Mouse (Mus musculus) hindbrain, embryonic 13.5 days (tissue): Measurements from ENCODE around the gene Lyve1. TPM values are rescaled to one million over a fixed set of nuclear protein-coding genes. Genes with fewer than 3 reads are reported as not detected.

Experiments
- ATAC-seq: fragments of 200-750 bp; cut with Nextera tagmentation; 2 replicates; pipeline ENCODE4 v1.8.0; 2017; ENCODE audit warnings: moderate TSS enrichment; ENCODE audit not compliant: low FRiP score
- H3K27ac ChIP-seq: fragments of 300-500 bp; sonication (generic); 2 replicates; pipeline ENCODE4 v1.5.1; 2015; ENCODE audit warnings: inconsistent platforms, mild to moderate bottlenecking, moderate library complexity
- H3K27me3 ChIP-seq: fragments of 300-500 bp; sonication (generic); 2 replicates; pipeline ENCODE4 v1.6.1; 2015; ENCODE audit warnings: mild to moderate bottlenecking, inconsistent platforms
- H3K36me3 ChIP-seq: fragments of 300-500 bp; sonication (generic); 2 replicates; pipeline ENCODE4 v1.6.1; 2015; ENCODE audit warnings: mild to moderate bottlenecking, inconsistent platforms
- H3K4me1 ChIP-seq: fragments of 300-500 bp; sonication (generic); replicated peaks from 2 replicates; pipeline ENCODE4 v1.6.1; 2015; ENCODE audit warnings: inconsistent platforms
- H3K4me2 ChIP-seq: fragments of 300-500 bp; sonication (generic); 2 replicates; pipeline ENCODE4 v1.6.1; 2015; ENCODE audit warnings: inconsistent platforms, mild to moderate bottlenecking, moderate library complexity
- H3K4me3 ChIP-seq: fragments of 300-500 bp; sonication (generic); 2 replicates; pipeline ENCODE4 v1.5.1; 2015; ENCODE audit warnings: mild to moderate bottlenecking, inconsistent platforms
- H3K9ac ChIP-seq: fragments of 300-500 bp; sonication (generic); 2 replicates; pipeline ENCODE4 v1.6.1; 2015; ENCODE audit warnings: mild to moderate bottlenecking, inconsistent platforms
- H3K9me3 ChIP-seq: fragments of 300-500 bp; sonication (generic); 2 replicates; pipeline ENCODE4 v1.6.1; 2016; ENCODE audit warnings: inconsistent platforms
- WGBS: fragments of 180-500 bp; shearing (Covaris S2); methylation state at CpG from one replicate; pipeline ENCODE4 v1.1.7; 2015; 5-methylcytosine and 5-hydroxymethylcytosine counted together
- polyA plus RNA-seq: library from polyadenylated mRNA; unstranded; fragments of >200 nt; fragmentation: Nextera tagmentation; extraction: Ambion mirVana; gene quantifications from 2 replicates; pipeline ENCODE4 v1.2.1, GENCODE M21; 2015

The Lyve1 gene
- polyA plus RNA-seq, 1 experiment from 2014 or later = 6.9 TPM

GRCm38 (mm10) chr7:110876965-110877364, 13.9 kb upstream of the Lyve1 start:
- H3K4me3 ChIP-seq = no peak overlapping the region
- no peaks in the 10 kb centered on the region for H3K9me3 ChIP-seq
- WGBS = 87% methylated on average over 4 of the region's 4 CpGs
- H3K4me1 ChIP-seq = no peaks in the 10 kb centered on the region
- H3K4me2 ChIP-seq = no peak overlapping the region
- no peaks in the 10 kb centered on the region for H3K27me3 ChIP-seq
- no peak for ATAC-seq
- no peak overlapping the region for H3K9ac ChIP-seq
- no peak overlapping the region for H3K27ac ChIP-seq
- no peaks in the 10 kb centered on the region for H3K36me3 ChIP-seq

- Histone ChIP-seq H3K4me1 (0 out of 2 replicates have a peak, but pooled peaks cover 4% of the 10 kb centered on the region), H3K9me3 (no peaks in the 10 kb centered on the region), H3K9ac (no peak overlapping the region), H3K4me2 (no peak overlapping the region), H3K36me3 (no peaks in the 10 kb centered on the region), H3K27me3 (no peaks in the 10 kb centered on the region), H3K27ac (no peak overlapping the region), H3K4me3 (no peak overlapping the region)
- WGBS = 79% methylated on average over 5 of the region's 5 CpGs
- no peak for ATAC-seq
Observed at GRCm38 (mm10) chr7:110868807-110869206, 5.8 kb upstream of the Lyve1 start.

- no peaks in the 10 kb centered on the region for H3K36me3 ChIP-seq
Observed at GRCm38 (mm10) chr7:110867116-110867515, 4.1 kb upstream of the Lyve1 start.

GRCm38 (mm10) chr7:110866021-110866420, 3.0 kb upstream of the Lyve1 start:
- Histone ChIP-seq H3K27me3 (no peaks in the 10 kb centered on the region), H3K27ac (no peak overlapping the region), H3K4me3 (no peak overlapping the region), H3K9ac (no peak overlapping the region), H3K4me1 (peaks cover 4% of the 10 kb centered on the region; the same call in 1 of the 2 replicates), H3K9me3 (no peaks in the 10 kb centered on the region), H3K4me2 (no peak overlapping the region), H3K36me3 (no peaks in the 10 kb centered on the region)
- no peak for ATAC-seq
- 95% methylated on average over 3 of the region's 3 CpGs for WGBS

More at GRCm38 (mm10) chr7:110867116-110867515, 4.1 kb upstream of the Lyve1 start:
- Histone ChIP-seq H3K4me1 (peaks cover 4% of the 10 kb centered on the region; the same call in 1 of the 2 replicates), H3K4me2 (no peak overlapping the region), H3K9ac (no peak overlapping the region), H3K27ac (no peak overlapping the region), H3K4me3 (no peak overlapping the region), H3K27me3 (no peaks in the 10 kb centered on the region), H3K9me3 (no peaks in the 10 kb centered on the region)
- WGBS = 89% methylated on average over 6 of the region's 6 CpGs
- ATAC-seq = no peak

GRCm38 (mm10) chr7:110865570-110865969, 2.5 kb upstream of the Lyve1 start:
- ATAC-seq = no peak
- Histone ChIP-seq H3K9ac (no peak overlapping the region), H3K4me3 (no peak overlapping the region), H3K4me2 (no peak overlapping the region), H3K27me3 (no peaks in the 10 kb centered on the region), H3K4me1 (peaks cover 4% of the 10 kb centered on the region; the same call in 1 of the 2 replicates), H3K9me3 (no peaks in the 10 kb centered on the region), H3K36me3 (no peaks in the 10 kb centered on the region), H3K27ac (no peak overlapping the region)
- 90% methylated on average over 6 of the region's 6 CpGs for WGBS

- H3K9ac ChIP-seq = no peak overlapping the region
- no peaks in the 10 kb centered on the region for H3K36me3 ChIP-seq
- no peak overlapping the region for H3K4me3 ChIP-seq
- no peak overlapping the region for H3K4me2 ChIP-seq
- no peak overlapping the region for H3K27ac ChIP-seq
- 56% methylated on average over 10 of the region's 10 CpGs for WGBS
- peaks cover 4% of the 10 kb centered on the region; the same call in 1 of the 2 replicates for H3K4me1 ChIP-seq
- ATAC-seq = no peak
- no peaks in the 10 kb centered on the region for H3K27me3 ChIP-seq
- no peaks in the 10 kb centered on the region for H3K9me3 ChIP-seq
Observed at GRCm38 (mm10) chr7:110865038-110865437, 2.0 kb upstream of the Lyve1 start.

- WGBS = 83% methylated on average over 5 of the region's 5 CpGs
- Histone ChIP-seq H3K4me1 (peaks cover 3% of the 10 kb centered on the region; the same call in 1 of the 2 replicates), H3K27ac (no peak overlapping the region)
Observed at GRCm38 (mm10) chr7:110860129-110860528, 2.9 kb downstream of the Lyve1 start.

GRCm38 (mm10) chr7:110855604-110856003, 7.4 kb downstream of the Lyve1 start:
- Histone ChIP-seq H3K36me3 (no peaks in the 10 kb centered on the region), H3K4me3 (no peak overlapping the region), H3K4me2 (no peak overlapping the region), H3K9me3 (no peaks in the 10 kb centered on the region), H3K27ac (no peak overlapping the region), H3K9ac (no peak overlapping the region), H3K27me3 (0 out of 2 replicates have a peak, but pooled peaks cover 2% of the 10 kb centered on the region), H3K4me1 (0 out of 2 replicates have a peak, but pooled peaks cover 4% of the 10 kb centered on the region)
- 67% methylated on average over 1 of the region's 1 CpGs for WGBS
- no peak for ATAC-seq

More at GRCm38 (mm10) chr7:110860129-110860528, 2.9 kb downstream of the Lyve1 start:
- H3K4me2 ChIP-seq = no peak overlapping the region
- no peaks in the 10 kb centered on the region for H3K36me3 ChIP-seq
- 0 out of 2 replicates have a peak, but pooled peaks cover 2% of the 10 kb centered on the region for H3K27me3 ChIP-seq
- no peak overlapping the region for H3K9ac ChIP-seq
- H3K9me3 ChIP-seq = no peaks in the 10 kb centered on the region
- no peak for ATAC-seq
- H3K4me3 ChIP-seq = no peak overlapping the region

- H3K4me1 ChIP-seq = 0 out of 2 replicates have a peak, but pooled peaks cover 4% of the 10 kb centered on the region
- H3K27ac ChIP-seq = no peak overlapping the region
- H3K9ac ChIP-seq = no peak overlapping the region
- 82% methylated on average over 8 of the region's 8 CpGs for WGBS
- H3K4me3 ChIP-seq = no peak overlapping the region
- H3K36me3 ChIP-seq = no peaks in the 10 kb centered on the region
- no peak overlapping the region for H3K4me2 ChIP-seq
- no peak for ATAC-seq
- no peaks in the 10 kb centered on the region for H3K9me3 ChIP-seq
- H3K27me3 ChIP-seq = 0 out of 2 replicates have a peak, but pooled peaks cover 2% of the 10 kb centered on the region
Observed at GRCm38 (mm10) chr7:110854927-110855546, 8.0 kb downstream of the Lyve1 start.

GRCm38 (mm10) chr7:110854519-110854918, 8.5 kb downstream of the Lyve1 start:
- Histone ChIP-seq H3K27ac (no peak overlapping the region), H3K36me3 (no peaks in the 10 kb centered on the region), H3K9me3 (no peaks in the 10 kb centered on the region), H3K27me3 (0 out of 2 replicates have a peak, but pooled peaks cover 2% of the 10 kb centered on the region), H3K4me1 (0 out of 2 replicates have a peak, but pooled peaks cover 4% of the 10 kb centered on the region), H3K9ac (no peak overlapping the region), H3K4me2 (no peak overlapping the region), H3K4me3 (no peak overlapping the region)
- ATAC-seq = no peak
- WGBS = 58% methylated on average over 3 of the region's 3 CpGs

- Histone ChIP-seq H3K27me3 (no peaks in the 10 kb centered on the region), H3K4me2 (no peak overlapping the region), H3K9me3 (no peaks in the 10 kb centered on the region), H3K4me3 (no peak overlapping the region), H3K4me1 (0 out of 2 replicates have a peak, but pooled peaks cover 4% of the 10 kb centered on the region), H3K27ac (no peak overlapping the region; the same call in 1 of the 2 replicates), H3K36me3 (no peaks in the 10 kb centered on the region), H3K9ac (no peak overlapping the region)
- no peak for ATAC-seq
- 60% methylated on average over 10 of the region's 10 CpGs for WGBS
Observed at GRCm38 (mm10) chr7:110853611-110854010, 9.4 kb downstream of the Lyve1 start.

GRCm38 (mm10) chr7:110851541-110852203, 11.4 kb downstream of the Lyve1 start:
- no peak for ATAC-seq

More at GRCm38 (mm10) chr7:110851541-110852203, 11.4 kb downstream of the Lyve1 start:
- Histone ChIP-seq H3K9ac (no peak overlapping the region), H3K36me3 (no peaks in the 10 kb centered on the region), H3K27me3 (no peaks in the 10 kb centered on the region), H3K4me1 (0 out of 2 replicates have a peak, but pooled peaks cover 4% of the 10 kb centered on the region), H3K4me2 (no peak overlapping the region), H3K9me3 (no peaks in the 10 kb centered on the region), H3K27ac (no peak overlapping the region), H3K4me3 (no peak overlapping the region)
- 84% methylated on average over 7 of the region's 7 CpGs for WGBS
